Mouse (Mus musculus): Measurements from ENCODE around the gene Zfp106. TPM values are rescaled to one million over a fixed set of nuclear protein-coding genes. Genes with fewer than 3 reads are reported as not detected.
A peak's percentile ranks its signal among the peaks of the same experiment; 100 is the strongest.

The Zfp106 gene
- 60.2 and 61.3 TPM in 2 replicates for polyA plus RNA-seq (2016; fragmentation: Nextera tagmentation; extraction: Ambion mirVana)

GRCm38 (mm10) chr2:120563235-120563990, at the start of gene Zfp106:
Gene Zfp106 (minus strand): TSS chr2:120563843.
- peak; percentile 83 for ATAC-seq (ENCODE audit: insufficient number of reproducible peaks, low FRiP score)
- H3K27me3 ChIP-seq (replicated peaks), result no peaks in the 10 kb centered on the region

GRCm38 (mm10) chr2:120608830-120609723, 45.4 kb upstream of the Zfp106 start, which contains the start of the genes Haus2 and Lrrc57:
Gene Haus2 (plus strand): TSS chr2:120609383.
Gene Lrrc57 (minus strand): TSS chr2:120609520.
- Histone ChIP-seq H3K4me3 (peak within 1 kb of the TSS; percentile 77), H3K27ac (ENCODE audit: poor library complexity, severe bottlenecking) (peak within 1 kb of the TSS; percentile 91)

More at GRCm38 (mm10) chr2:120563235-120563990, at the start of gene Zfp106:
- Histone ChIP-seq H3K4me2 (peak within 1 kb of the TSS; percentile 65), H3K27ac (ENCODE audit: poor library complexity, severe bottlenecking) (peak within 1 kb of the TSS; percentile 78), H3K9ac (peak within 1 kb of the TSS; percentile 94), H3K36me3 (no peaks in the 10 kb centered on the region; the same call in 1 of the 2 replicates), H3K4me3 (peak within 1 kb of the TSS; percentile 89), H3K9me3 (replicated peaks) (no peaks in the 10 kb centered on the region), H3K4me1 (replicated peaks) (peaks cover 10% of the 10 kb centered on the region)
- WGBS, result 0% methylated on average over 49 of the region's 50 CpGs

GRCm38 (mm10) chr2:120606021-120606690, 42.5 kb upstream of the Zfp106 start:
- Histone ChIP-seq H3K9me3 (replicated peaks) (no peaks in the 10 kb centered on the region), H3K4me2 (no peak overlapping the region), H3K9ac (no peak overlapping the region), H3K27ac (ENCODE audit: poor library complexity, severe bottlenecking) (no peak overlapping the region), H3K27me3 (replicated peaks) (no peaks in the 10 kb centered on the region), H3K4me3 (no peak overlapping the region), H3K36me3 (peaks cover 21% of the 10 kb centered on the region), H3K4me1 (replicated peaks) (peaks cover 9% of the 10 kb centered on the region)
- no peak for ATAC-seq (ENCODE audit: insufficient number of reproducible peaks, low FRiP score)
- 74% methylated on average over 6 of the region's 6 CpGs for WGBS

More at GRCm38 (mm10) chr2:120608830-120609723, 45.4 kb upstream of the Zfp106 start, which contains the start of the genes Haus2 and Lrrc57:
- Histone ChIP-seq H3K27me3 (replicated peaks) (no peaks in the 10 kb centered on the region), H3K9ac (peak within 1 kb of the TSS; percentile 86), H3K36me3 (peaks cover 14% of the 10 kb centered on the region; the same call in 1 of the 2 replicates), H3K9me3 (replicated peaks) (no peaks in the 10 kb centered on the region), H3K4me2 (peak within 1 kb of the TSS; percentile 90), H3K4me1 (replicated peaks) (peaks cover 9% of the 10 kb centered on the region)
- ATAC-seq (ENCODE audit: insufficient number of reproducible peaks, low FRiP score), result peak; percentile 96
- under 1% methylated on average over 52 of the region's 52 CpGs for WGBS

- H3K9ac ChIP-seq, result no peak overlapping the region
- no peaks in the 10 kb centered on the region for H3K27me3 ChIP-seq (replicated peaks)
- H3K4me2 ChIP-seq, result no peak overlapping the region
- peaks cover 68% of the 10 kb centered on the region for H3K36me3 ChIP-seq
- H3K27ac ChIP-seq (ENCODE audit: poor library complexity, severe bottlenecking), result no peak overlapping the region
- 88% methylated on average over 4 of the region's 4 CpGs for WGBS
- no peak overlapping the region for H3K4me3 ChIP-seq
- H3K4me1 ChIP-seq (replicated peaks), result no peaks in the 10 kb centered on the region
- no peaks in the 10 kb centered on the region for H3K9me3 ChIP-seq (replicated peaks)
- no peak for ATAC-seq (ENCODE audit: insufficient number of reproducible peaks, low FRiP score)
Measured at GRCm38 (mm10) chr2:120599506-120599905, 35.9 kb upstream of the Zfp106 start.

- Histone ChIP-seq H3K4me1 (replicated peaks) (no peaks in the 10 kb centered on the region), H3K9ac (no peak overlapping the region), H3K27me3 (replicated peaks) (no peaks in the 10 kb centered on the region), H3K4me3 (no peak overlapping the region), H3K4me2 (no peak overlapping the region), H3K9me3 (replicated peaks) (no peaks in the 10 kb centered on the region), H3K36me3 (peaks cover 77% of the 10 kb centered on the region), H3K27ac (ENCODE audit: poor library complexity, severe bottlenecking) (no peak overlapping the region)
- ATAC-seq (ENCODE audit: insufficient number of reproducible peaks, low FRiP score), result no peak
- 88% methylated on average over 2 of the region's 2 CpGs for WGBS
Measured at GRCm38 (mm10) chr2:120597734-120598133, 34.1 kb upstream of the Zfp106 start.

GRCm38 (mm10) chr2:120592227-120592626, 28.6 kb upstream of the Zfp106 start:
- peaks cover 61% of the 10 kb centered on the region for H3K36me3 ChIP-seq
- no peak for ATAC-seq (ENCODE audit: insufficient number of reproducible peaks, low FRiP score)
- H3K4me3 ChIP-seq, result no peak overlapping the region
- H3K27ac ChIP-seq (ENCODE audit: poor library complexity, severe bottlenecking), result no peak overlapping the region
- no peak overlapping the region for H3K4me2 ChIP-seq
- no peaks in the 10 kb centered on the region for H3K27me3 ChIP-seq (replicated peaks)
- H3K4me1 ChIP-seq (replicated peaks), result no peaks in the 10 kb centered on the region
- H3K9me3 ChIP-seq (replicated peaks), result no peaks in the 10 kb centered on the region
- no peak overlapping the region for H3K9ac ChIP-seq
- WGBS, result 100% methylated on average over 1 of the region's 1 CpGs

- H3K27me3 ChIP-seq (replicated peaks), result no peaks in the 10 kb centered on the region
- H3K36me3 ChIP-seq, result peaks cover 64% of the 10 kb centered on the region
- H3K4me2 ChIP-seq, result no peak overlapping the region
- H3K4me1 ChIP-seq (replicated peaks), result no peaks in the 10 kb centered on the region
- H3K9ac ChIP-seq, result no peak overlapping the region
- no peak for ATAC-seq (ENCODE audit: insufficient number of reproducible peaks, low FRiP score)
- H3K4me3 ChIP-seq, result no peak overlapping the region
- H3K9me3 ChIP-seq (replicated peaks), result no peaks in the 10 kb centered on the region
- H3K27ac ChIP-seq (ENCODE audit: poor library complexity, severe bottlenecking), result no peak overlapping the region
- 82% methylated on average over 5 of the region's 5 CpGs for WGBS
Measured at GRCm38 (mm10) chr2:120589759-120590158, 26.1 kb upstream of the Zfp106 start.

- ATAC-seq (ENCODE audit: insufficient number of reproducible peaks, low FRiP score), result no peak
- H3K9me3 ChIP-seq (replicated peaks), result no peaks in the 10 kb centered on the region
- peaks cover 5% of the 10 kb centered on the region; the same call in 1 of the 2 replicates for H3K36me3 ChIP-seq
- WGBS, result 64% methylated on average over 5 of the region's 5 CpGs
- no peaks in the 10 kb centered on the region for H3K27me3 ChIP-seq (replicated peaks)
- no peak overlapping the region for H3K27ac ChIP-seq (ENCODE audit: poor library complexity, severe bottlenecking)
- peaks cover 17% of the 10 kb centered on the region for H3K4me1 ChIP-seq (replicated peaks)
- no peak overlapping the region for H3K9ac ChIP-seq
- H3K4me3 ChIP-seq, result no peak overlapping the region
- no peak overlapping the region for H3K4me2 ChIP-seq
Measured at GRCm38 (mm10) chr2:120578286-120578685, 14.6 kb upstream of the Zfp106 start.

- Histone ChIP-seq H3K36me3 (peaks cover 5% of the 10 kb centered on the region; the same call in 1 of the 2 replicates), H3K4me2 (no peak overlapping the region), H3K9ac (no peak overlapping the region), H3K4me3 (no peak overlapping the region), H3K27ac (ENCODE audit: poor library complexity, severe bottlenecking) (no peak overlapping the region), H3K4me1 (replicated peaks) (peaks cover 17% of the 10 kb centered on the region), H3K27me3 (replicated peaks) (no peaks in the 10 kb centered on the region), H3K9me3 (replicated peaks) (no peaks in the 10 kb centered on the region)
- ATAC-seq (ENCODE audit: insufficient number of reproducible peaks, low FRiP score), result no peak
- 73% methylated on average over 4 of the region's 4 CpGs for WGBS
Measured at GRCm38 (mm10) chr2:120577799-120578198, 14.2 kb upstream of the Zfp106 start.

GRCm38 (mm10) chr2:120575978-120576377, 12.3 kb upstream of the Zfp106 start:
- Histone ChIP-seq H3K4me2 (no peak overlapping the region), H3K4me1 (replicated peaks) (0 out of 2 replicates have a peak, but pooled peaks cover 7% of the 10 kb centered on the region), H3K9me3 (replicated peaks) (no peaks in the 10 kb centered on the region), H3K27ac (ENCODE audit: poor library complexity, severe bottlenecking) (no peak overlapping the region), H3K36me3 (peaks cover 14% of the 10 kb centered on the region), H3K9ac (no peak overlapping the region), H3K27me3 (replicated peaks) (no peaks in the 10 kb centered on the region), H3K4me3 (no peak overlapping the region)
- WGBS, result 69% methylated on average over 2 of the region's 2 CpGs
- no peak for ATAC-seq (ENCODE audit: insufficient number of reproducible peaks, low FRiP score)

All from heart, embryonic 12.5 days (tissue).